Mouse (Mus musculus): ENCODE data around the gene Setx.

- TF ChIP-seq CTCF (IDR thresholded peaks at IDR 0.05; ENCODE audit: borderline replicate concordance, insufficient read depth, low read depth, low read length) (no peak), POLR2A (IDR thresholded peaks at IDR 0.05; ENCODE audit: borderline replicate concordance, insufficient read depth, low read length) (no peak)
Measured at GRCm38 (mm10) chr2:29206156-29206555, 82.2 kb downstream of the Setx start.

Data from cerebellum, adult 2 months (tissue).